7 mouse cellular contexts compared by ENCODE assay signal in genomic region chr8:86623551-86623910, GRCm38 (mm10). TPM values are rescaled to one million over a fixed set of nuclear protein-coding genes. Genes with fewer than 3 reads are reported as not detected.
DNase-seq lines count a peak whose midpoint lies in the region; ATAC-seq and TF ChIP-seq lines count a peak whose summit lies in the region.

No protein-coding gene starts in this region.

- peak overlapping the region; percentile 88 for H3K4me3 ChIP-seq in lung, embryonic 14.5 days (ENCODE audit: low read depth, low read length)
- peak overlapping the region; percentile 86 for H3K4me3 ChIP-seq in embryonic fibroblast, embryonic 13.5 days (ENCODE audit: insufficient read depth, low read length)
- peak overlapping the region; percentile 87 for H3K4me3 ChIP-seq in limb, embryonic 10.5 days
- H3K4me3 ChIP-seq in olfactory bulb, adult 2 months (ENCODE audit: insufficient read depth, low read depth, low read length): peak overlapping the region; percentile 62

- ATAC-seq in lung, embryonic 14.5 days (ENCODE audit: insufficient read depth): no peak

- H3K27ac ChIP-seq in lung, embryonic 14.5 days (ENCODE audit: low read depth): no peak overlapping the region
- H3K27ac ChIP-seq in embryonic fibroblast, embryonic 13.5 days (ENCODE audit: insufficient read depth, low read length): peak overlapping the region; percentile 60; the same call in 1 of the 2 replicates
- H3K27ac ChIP-seq in limb, embryonic 10.5 days: peak overlapping the region; percentile 86
- H3K27ac ChIP-seq in olfactory bulb, adult 2 months (ENCODE audit: insufficient read depth, low read depth, low read length): peak overlapping the region; percentile 92

- TF ChIP-seq CTCF in lung, embryonic 14.5 days (IDR thresholded peaks at IDR 0.05; ENCODE audit: low read depth): no peak
- TF ChIP-seq CTCF in embryonic fibroblast, embryonic 13.5 days (IDR thresholded peaks at IDR 0.05; ENCODE audit: borderline replicate concordance, insufficient read depth, low read length): no peak
- TF ChIP-seq CTCF in olfactory bulb, adult 2 months (IDR thresholded peaks at IDR 0.05; ENCODE audit: insufficient read depth, low read depth, low read length): no peak

- H3K9me3 ChIP-seq in lung, embryonic 14.5 days (ENCODE audit: low read depth, low read length): no peaks in the 10 kb centered on the region
- no peaks in the 10 kb centered on the region for H3K9me3 ChIP-seq in limb, embryonic 10.5 days (replicated peaks)

- under 1% methylated on average over 13 of the region's 14 CpGs for WGBS in lung, embryonic 14.5 days
- WGBS in limb, embryonic 10.5 days: 3% methylated on average over 14 of the region's 14 CpGs
- under 1% methylated on average over 14 of the region's 14 CpGs for WGBS in olfactory bulb, adult 2 months

- TF ChIP-seq POLR2A in embryonic fibroblast, embryonic 13.5 days (IDR thresholded peaks at IDR 0.05; ENCODE audit: low read depth, low read length): peak; percentile 68
- no peak for TF ChIP-seq POLR2A in olfactory bulb, adult 2 months (IDR thresholded peaks at IDR 0.05; ENCODE audit: insufficient read depth, low read depth, low read length)

- no peaks in the 10 kb centered on the region for H3K27me3 ChIP-seq in lung, embryonic 14.5 days (ENCODE audit: insufficient read depth, low read length)
- no peaks in the 10 kb centered on the region for H3K27me3 ChIP-seq in limb, embryonic 10.5 days (ENCODE audit: low read depth, poor library complexity, severe bottlenecking)

- peak overlapping the region; percentile 79 for H3K4me2 ChIP-seq in lung, embryonic 14.5 days

- no peak for DNase-seq in lung, embryonic 14.5 days
- DNase-seq in lung, postnatal 14 days: no peak
- no peak for DNase-seq in limb, embryonic 10.5 days (ENCODE audit: low spot score)
- DNase-seq in frontal cortex, postnatal 14 days (ENCODE audit: low spot score in 2 of 2): no peak
- DNase-seq in gastrocnemius, postnatal 10 days: no peak

- peak overlapping the region; percentile 24 for H3K9ac ChIP-seq in lung, embryonic 14.5 days

- no peaks in the 10 kb centered on the region for H3K36me3 ChIP-seq in lung, embryonic 14.5 days (ENCODE audit: insufficient read depth)
- no peaks in the 10 kb centered on the region for H3K36me3 ChIP-seq in limb, embryonic 10.5 days

- no peaks in the 10 kb centered on the region; the same call in 1 of the 2 replicates for H3K4me1 ChIP-seq in lung, embryonic 14.5 days (ENCODE audit: insufficient read depth)
- H3K4me1 ChIP-seq in embryonic fibroblast, embryonic 13.5 days (ENCODE audit: control insufficient read depth, insufficient read depth, low read length): 0 out of 2 replicates have a peak, but pooled peaks cover 3% of the 10 kb centered on the region
- peaks cover 8% of the 10 kb centered on the region for H3K4me1 ChIP-seq in limb, embryonic 10.5 days
- peaks cover 4% of the 10 kb centered on the region for H3K4me1 ChIP-seq in olfactory bulb, adult 2 months (ENCODE audit: control insufficient read depth, insufficient read depth, low read length)

RNA-seq across cellular contexts. Expression of gene Lonp2, which starts 0.3 kb away (rescaled TPM):
- 47.4 and 48.0 TPM in 2 replicates for polyA plus RNA-seq in lung, embryonic 14.5 days (2014; fragmentation: Nextera tagmentation; extraction: Ambion mirVana)
- polyA plus RNA-seq in embryonic fibroblast, embryonic 13.5 days (2011; ENCODE audit: insufficient read length, low read depth, missing spikeins): 41.9 and 48.2 TPM in 2 replicates
- polyA plus RNA-seq in limb, embryonic 10.5 days (2016; fragmentation: Nextera tagmentation; extraction: Ambion mirVana): 39.5 and 53.0 TPM in 2 replicates
- 163 TPM in 1 of 2 replicates, not detected in the other for polyA plus RNA-seq in olfactory bulb, adult 2 months (2012; ENCODE audit: insufficient read depth, insufficient read length, low replicate concordance, missing spikeins)
- 10 to 100 TPM; 40.7 to 44.9 TPM for total RNA-seq in gastrocnemius, postnatal 10 days (2021)

RNA-seq across cellular contexts. Expression of gene Abcc12, which starts 43.0 kb away (rescaled TPM):
- not detected in 2 replicates for polyA plus RNA-seq in lung, embryonic 14.5 days (2014; fragmentation: Nextera tagmentation; extraction: Ambion mirVana)
- polyA plus RNA-seq in embryonic fibroblast, embryonic 13.5 days (2011; ENCODE audit: insufficient read length, low read depth, missing spikeins): not detected in 2 replicates
- polyA plus RNA-seq in limb, embryonic 10.5 days (2016; fragmentation: Nextera tagmentation; extraction: Ambion mirVana): 0.04 and 0.16 TPM in 2 replicates
- polyA plus RNA-seq in olfactory bulb, adult 2 months (2012; ENCODE audit: insufficient read depth, insufficient read length, low replicate concordance, missing spikeins): not detected in 2 replicates
- under 1 TPM; 0.35 to 0.65 TPM for total RNA-seq in gastrocnemius, postnatal 10 days (2021)
